Mouse (Mus musculus) heart, embryonic 11.5 days (tissue): Measurements from ENCODE around the gene Rhobtb3. TPM values are rescaled to one million over a fixed set of nuclear protein-coding genes. Genes with fewer than 3 reads are reported as not detected.
"Not testable (repeated sequence)": the region's sequence is repeated elsewhere in the genome, so short reads cannot be mapped to it uniquely, and the experiment has no call there.

ENCODE experiments used
- ATAC-seq: fragments of 200-750 bp; cut with Nextera tagmentation; replicated peaks from 2 replicates; pipeline ENCODE4 v1.8.0; 2017; ENCODE audit warnings: moderate library complexity; ENCODE audit not compliant: insufficient number of reproducible peaks, low FRiP score, low TSS enrichment
- H3K27ac ChIP-seq: fragments of 300-500 bp; sonication (generic); 2 replicates; pipeline ENCODE4 v1.5.1; 2014; ENCODE audit warnings: mild to moderate bottlenecking, low read depth, low read length
- H3K27me3 ChIP-seq: fragments of 300-500 bp; sonication (generic); 2 replicates; pipeline ENCODE4 v1.6.1; 2014; ENCODE audit warnings: mild to moderate bottlenecking, low read length, mixed read lengths; ENCODE audit not compliant: control insufficient read depth, insufficient read depth
- H3K36me3 ChIP-seq: fragments of 300-500 bp; sonication (generic); 2 replicates; pipeline ENCODE4 v1.6.1; 2014; ENCODE audit warnings: mild to moderate bottlenecking, low read length, moderate library complexity, mixed read lengths; ENCODE audit not compliant: control insufficient read depth, insufficient read depth
- H3K4me1 ChIP-seq: fragments of 300-500 bp; sonication (generic); 2 replicates; pipeline ENCODE4 v1.6.1; 2014; ENCODE audit warnings: low read length; ENCODE audit not compliant: control insufficient read depth, insufficient read depth
- H3K4me2 ChIP-seq: fragments of 300-500 bp; sonication (generic); 2 replicates; pipeline ENCODE4 v1.6.1; 2014; ENCODE audit warnings: mild to moderate bottlenecking, moderate library complexity
- H3K4me3 ChIP-seq: fragments of 300-500 bp; sonication (generic); 2 replicates; pipeline ENCODE4 v1.5.1; 2014; ENCODE audit warnings: low read depth, low read length
- H3K9ac ChIP-seq: fragments of 300-500 bp; sonication (generic); 2 replicates; pipeline ENCODE4 v1.6.1; 2014; ENCODE audit warnings: mild to moderate bottlenecking, low read depth, low read length, moderate library complexity
- H3K9me3 ChIP-seq: fragments of 300-500 bp; sonication (generic); replicated peaks from 2 replicates; pipeline ENCODE4 v1.6.1; 2016; ENCODE audit warnings: low read length; ENCODE audit not compliant: control insufficient read depth
- WGBS: fragments of 180-500 bp; shearing (Covaris S2); extraction: QIAGEN DNeasy Blood & Tissue Kit; methylation state at CpG from one replicate; pipeline ENCODE4 v1.1.7; 2014; ENCODE audit not compliant: insufficient replicate concordance; 5-methylcytosine and 5-hydroxymethylcytosine counted together
- polyA plus RNA-seq: library from polyadenylated mRNA; unstranded; fragments of >200 nt; fragmentation: Nextera tagmentation; extraction: Ambion mirVana; gene quantifications from 2 replicates; pipeline ENCODE4 v1.2.1, GENCODE M21; 2014

The Rhobtb3 gene
- polyA plus RNA-seq, 1 experiment from 2014 or later = 27.4 TPM

- Histone ChIP-seq H3K4me3 (no peak overlapping the region), H3K4me2 (no peak overlapping the region), H3K27me3 (no peaks in the 10 kb centered on the region), H3K9me3 (no peaks in the 10 kb centered on the region), H3K9ac (no peak overlapping the region), H3K27ac (no peak overlapping the region), H3K36me3 (peaks cover 12% of the 10 kb centered on the region), H3K4me1 (no peaks in the 10 kb centered on the region)
- 91% methylated on average over 1 of the region's 1 CpGs for WGBS
- no peak for ATAC-seq
These were observed 10.4 kb downstream of the Rhobtb3 start for GRCm38 (mm10) chr13:75933287-75933686.

DNA sequence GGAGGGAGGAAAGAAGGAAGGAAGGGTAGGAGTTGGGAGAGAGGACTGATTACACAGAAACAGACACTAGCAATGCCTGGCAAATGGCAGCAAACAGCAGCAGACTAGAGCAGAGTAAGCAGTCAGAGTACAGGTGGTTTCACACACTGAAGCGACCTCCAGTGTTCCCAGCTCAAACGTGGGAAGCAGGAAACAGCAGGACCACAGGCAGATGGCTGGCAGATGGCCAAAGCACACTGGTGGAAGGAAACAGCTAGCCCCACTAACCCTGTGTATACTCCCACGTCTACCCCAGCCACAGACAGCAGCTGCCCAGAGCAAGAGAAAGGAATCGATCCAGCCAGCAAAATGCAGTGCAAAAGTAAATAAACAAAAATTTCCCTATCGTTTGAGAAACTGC is 12.7 kb downstream of the Rhobtb3 start:
- ATAC-seq = peak; percentile 87
- Histone ChIP-seq H3K9me3 (no peaks in the 10 kb centered on the region), H3K9ac (no peak overlapping the region), H3K36me3 (peaks cover 3% of the 10 kb centered on the region; the same call in 1 of the 2 replicates), H3K4me1 (no peaks in the 10 kb centered on the region), H3K27ac (no peak overlapping the region), H3K4me2 (no peak overlapping the region), H3K27me3 (no peaks in the 10 kb centered on the region), H3K4me3 (no peak overlapping the region)
- 25% methylated on average over 5 of the region's 5 CpGs for WGBS

- Histone ChIP-seq H3K9me3 (no peaks in the 10 kb centered on the region), H3K27me3 (no peaks in the 10 kb centered on the region), H3K4me2 (no peak overlapping the region), H3K4me1 (no peaks in the 10 kb centered on the region), H3K4me3 (no peak overlapping the region), H3K27ac (no peak overlapping the region), H3K9ac (no peak overlapping the region), H3K36me3 (peaks cover 3% of the 10 kb centered on the region; the same call in 1 of the 2 replicates)
- ATAC-seq = peak; percentile 10; the same call in 1 of the 2 replicates
- 60% methylated on average over 2 of the region's 2 CpGs for WGBS
These were observed 13.1 kb downstream of the Rhobtb3 start for GRCm38 (mm10) chr13:75930660-75931059.

GRCm38 (mm10) chr13:75930023-75930422 is 13.7 kb downstream of the Rhobtb3 start:
- ATAC-seq = no peak
- Histone ChIP-seq H3K9ac (no peak overlapping the region), H3K27ac (no peak overlapping the region), H3K4me3 (no peak overlapping the region), H3K9me3 (no peaks in the 10 kb centered on the region), H3K36me3 (peaks cover 3% of the 10 kb centered on the region; the same call in 1 of the 2 replicates), H3K4me2 (no peak overlapping the region), H3K27me3 (no peaks in the 10 kb centered on the region), H3K4me1 (no peaks in the 10 kb centered on the region)
- 89% methylated on average over 20 of the region's 20 CpGs for WGBS

DNA sequence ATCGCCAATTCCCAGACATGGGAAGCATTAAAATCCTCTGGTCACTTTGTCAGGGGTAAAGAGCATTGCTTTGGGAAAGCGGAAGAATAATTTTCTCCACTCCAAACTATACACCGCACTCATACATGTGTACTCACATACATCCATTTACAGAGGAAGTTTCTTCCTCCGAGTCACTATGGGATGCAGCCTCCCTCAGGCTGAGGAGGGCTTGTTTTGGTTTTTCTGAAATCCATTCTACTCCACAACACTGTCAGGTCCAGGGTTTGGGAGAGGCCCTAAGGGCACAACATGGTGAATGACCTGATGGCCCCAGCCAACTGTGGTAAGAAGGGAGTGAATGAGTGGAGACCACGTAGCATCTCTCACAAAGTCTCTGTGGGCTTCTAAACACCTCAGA is 14.7 kb downstream of the Rhobtb3 start:
- H3K9ac ChIP-seq, ATAC-seq, H3K9me3 ChIP-seq, H3K27ac ChIP-seq, H3K27me3 ChIP-seq, H3K4me1 ChIP-seq, H3K36me3 ChIP-seq, H3K4me2 ChIP-seq, H3K4me3 ChIP-seq: not testable (repeated sequence)
- 92% methylated on average over 5 of the region's 5 CpGs for WGBS

DNA sequence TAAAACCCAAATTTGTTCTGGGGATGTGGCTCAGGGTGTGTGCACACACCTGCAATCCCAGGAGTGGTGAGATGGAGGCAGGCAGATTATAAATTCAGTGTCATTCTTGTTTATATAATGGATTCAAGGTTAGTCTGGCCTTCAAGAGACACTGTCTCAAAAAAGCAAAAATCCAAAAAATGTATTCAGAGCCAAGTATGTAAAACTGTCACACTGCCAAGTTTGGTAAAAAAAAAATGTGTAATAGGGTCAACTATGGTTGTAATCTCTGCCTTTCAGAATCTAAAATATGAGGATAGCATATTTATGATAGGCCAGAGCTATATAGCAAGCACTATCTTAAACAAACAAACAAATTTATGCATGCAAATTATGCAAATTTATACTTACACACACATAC is 15.8 kb downstream of the Rhobtb3 start:
- peaks cover 3% of the 10 kb centered on the region; the same call in 1 of the 2 replicates for H3K36me3 ChIP-seq

GRCm38 (mm10) chr13:75914151-75914550 is 29.6 kb downstream of the Rhobtb3 start:
- Histone ChIP-seq H3K9ac (no peak overlapping the region), H3K9me3 (no peaks in the 10 kb centered on the region), H3K4me1 (no peaks in the 10 kb centered on the region), H3K27ac (no peak overlapping the region), H3K36me3 (peaks cover 16% of the 10 kb centered on the region), H3K4me2 (no peak overlapping the region), H3K4me3 (no peak overlapping the region), H3K27me3 (no peaks in the 10 kb centered on the region)
- ATAC-seq = 0 out of 2 replicates have a peak, but pooled peaks have one; percentile 18
- WGBS = 75% methylated on average over 4 of the region's 4 CpGs

More for the DNA sequence above, 15.8 kb downstream of the Rhobtb3 start:
- Histone ChIP-seq H3K4me1 (no peaks in the 10 kb centered on the region), H3K4me2 (no peak overlapping the region), H3K9me3 (no peaks in the 10 kb centered on the region), H3K4me3 (no peak overlapping the region), H3K27me3 (no peaks in the 10 kb centered on the region), H3K27ac (no peak overlapping the region), H3K9ac (no peak overlapping the region)
- ATAC-seq = no peak

DNA sequence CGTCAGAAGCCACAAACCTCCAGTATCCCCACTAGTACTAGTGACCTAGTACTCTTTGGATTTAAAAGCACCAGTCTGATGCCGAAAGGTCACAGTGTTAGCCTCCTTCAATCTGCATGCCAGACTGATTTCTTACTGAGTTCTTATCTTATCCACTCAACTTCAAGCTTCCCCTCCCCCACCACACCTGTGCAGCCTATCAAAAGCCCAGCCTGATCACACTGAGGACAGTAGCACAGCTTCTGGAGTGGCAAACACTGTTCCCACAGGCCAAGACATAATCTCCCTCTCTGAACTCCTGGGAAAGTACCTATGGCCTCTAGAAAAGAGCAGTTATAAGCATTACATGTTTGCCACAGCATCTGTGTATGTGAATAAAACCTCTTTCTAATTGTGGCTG is 35.5 kb downstream of the Rhobtb3 start:
- Histone ChIP-seq H3K27me3 (no peaks in the 10 kb centered on the region), H3K4me3 (no peak overlapping the region), H3K27ac (no peak overlapping the region), H3K9me3 (no peaks in the 10 kb centered on the region), H3K4me2 (no peak overlapping the region), H3K4me1 (peaks cover 9% of the 10 kb centered on the region), H3K36me3 (peaks cover 3% of the 10 kb centered on the region; the same call in 1 of the 2 replicates), H3K9ac (no peak overlapping the region)
- 38% methylated on average over 2 of the region's 2 CpGs for WGBS
- no peak; the same call in 1 of the 2 replicates for ATAC-seq

DNA sequence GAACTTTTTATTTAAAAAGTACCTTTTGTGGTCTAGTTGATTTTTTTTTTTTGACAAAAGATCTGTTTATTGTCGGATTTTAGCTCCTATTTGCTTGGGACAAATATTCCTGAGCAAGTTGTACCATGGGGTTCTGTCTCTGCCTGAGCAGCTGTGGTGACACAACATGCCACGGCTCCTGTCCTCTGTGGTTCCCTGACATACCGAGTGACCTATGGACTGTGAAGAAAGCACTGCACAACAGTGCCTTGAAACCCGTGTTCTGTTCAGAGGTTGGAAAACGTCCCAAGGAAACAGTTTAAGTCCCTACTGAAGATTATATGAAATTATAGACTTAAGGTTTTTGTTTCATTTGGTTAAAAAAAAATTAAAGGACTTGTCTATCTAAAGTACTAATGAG is 36.6 kb downstream of the Rhobtb3 start:
- H3K4me1 ChIP-seq = peaks cover 9% of the 10 kb centered on the region
- H3K36me3 ChIP-seq = peaks cover 5% of the 10 kb centered on the region; the same call in 1 of the 2 replicates
- no peak overlapping the region for H3K9ac ChIP-seq
- no peak overlapping the region for H3K4me3 ChIP-seq
- H3K9me3 ChIP-seq = no peaks in the 10 kb centered on the region
- WGBS = 73% methylated on average over 5 of the region's 5 CpGs
- no peaks in the 10 kb centered on the region for H3K27me3 ChIP-seq
- ATAC-seq = no peak
- H3K27ac ChIP-seq = no peak overlapping the region
- H3K4me2 ChIP-seq = no peak overlapping the region
